Mouse (Mus musculus): Measurements from ENCODE around the gene Sprr2a3. TPM values are rescaled to one million over a fixed set of nuclear protein-coding genes. Genes with fewer than 3 reads are reported as not detected.
"Not testable (repeated sequence)": the region's sequence is repeated elsewhere in the genome, so short reads cannot be mapped to it uniquely, and the experiment has no call there.

Sprr2a3 gene
- total and polyA plus RNA-seq, 3 experiments = not detected

- not testable (repeated sequence) for H3K36me3 ChIP-seq (ENCODE audit: control insufficient read depth in 1 of 2, insufficient read depth in 2 of 2, low read length in 2 of 2); H3K9me3 ChIP-seq (replicated peaks; ENCODE audit: insufficient read depth, low read length); DNase-seq (ENCODE audit: low read depth, low spot score); H3K9ac ChIP-seq (ENCODE audit: control insufficient read depth, low read depth, low read length, poor library complexity, severe bottlenecking); H3K27me3 ChIP-seq (ENCODE audit: control insufficient read depth in 1 of 2, insufficient read depth in 2 of 2, low read length in 2 of 2); H3K4me3 ChIP-seq (ENCODE audit: control insufficient read depth in 1 of 2, insufficient read depth in 1 of 2, low read depth in 2 of 2, low read length in 2 of 2); H3K79me2 ChIP-seq (ENCODE audit: control insufficient read depth, insufficient read depth, low read length, poor library complexity); H3K27ac ChIP-seq (ENCODE audit: control insufficient read depth, low read depth, low read length); H3K4me1 ChIP-seq (ENCODE audit: control insufficient read depth in 1 of 2, insufficient read depth in 2 of 2, low read length in 2 of 2)
Measured at GRCm38 (mm10) chr3:92250450-92250849, 34.8 kb upstream of the Sprr2a3 start.

DNA sequence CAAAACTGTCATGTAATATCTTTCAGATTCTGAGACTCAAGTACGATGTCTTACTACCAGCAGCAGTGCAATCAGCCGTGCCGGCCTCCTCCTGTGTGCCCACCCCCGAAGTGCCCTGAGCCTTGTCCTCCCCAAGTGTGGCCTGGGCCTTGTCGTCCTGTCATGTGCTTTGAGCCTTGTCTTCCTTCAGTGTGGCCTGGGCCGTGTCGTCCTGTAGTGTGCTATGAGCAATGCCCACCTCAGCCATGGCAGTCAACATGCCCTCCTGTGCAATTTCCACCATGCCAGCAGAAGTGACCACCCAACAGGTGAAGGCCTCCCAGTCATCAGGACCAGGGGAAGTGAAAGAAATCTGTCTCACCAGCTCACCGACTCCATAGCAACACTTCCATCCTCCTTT is 31.4 kb upstream of the Sprr2a3 start:
- not testable (repeated sequence) for H3K27me3 ChIP-seq (ENCODE audit: control insufficient read depth in 1 of 2, insufficient read depth in 2 of 2, low read length in 2 of 2); H3K9ac ChIP-seq (ENCODE audit: control insufficient read depth, low read depth, low read length, poor library complexity, severe bottlenecking); DNase-seq (ENCODE audit: low read depth, low spot score); H3K36me3 ChIP-seq (ENCODE audit: control insufficient read depth in 1 of 2, insufficient read depth in 2 of 2, low read length in 2 of 2); H3K9me3 ChIP-seq (replicated peaks; ENCODE audit: insufficient read depth, low read length); H3K79me2 ChIP-seq (ENCODE audit: control insufficient read depth, insufficient read depth, low read length, poor library complexity); H3K4me3 ChIP-seq (ENCODE audit: control insufficient read depth in 1 of 2, insufficient read depth in 1 of 2, low read depth in 2 of 2, low read length in 2 of 2); H3K27ac ChIP-seq (ENCODE audit: control insufficient read depth, low read depth, low read length); H3K4me1 ChIP-seq (ENCODE audit: control insufficient read depth in 1 of 2, insufficient read depth in 2 of 2, low read length in 2 of 2)

- DNase-seq (ENCODE audit: low read depth, low spot score); H3K4me3 ChIP-seq (ENCODE audit: control insufficient read depth in 1 of 2, insufficient read depth in 1 of 2, low read depth in 2 of 2, low read length in 2 of 2); H3K79me2 ChIP-seq (ENCODE audit: control insufficient read depth, insufficient read depth, low read length, poor library complexity); H3K36me3 ChIP-seq (ENCODE audit: control insufficient read depth in 1 of 2, insufficient read depth in 2 of 2, low read length in 2 of 2); H3K9me3 ChIP-seq (replicated peaks; ENCODE audit: insufficient read depth, low read length); H3K9ac ChIP-seq (ENCODE audit: control insufficient read depth, low read depth, low read length, poor library complexity, severe bottlenecking); H3K27ac ChIP-seq (ENCODE audit: control insufficient read depth, low read depth, low read length); H3K4me1 ChIP-seq (ENCODE audit: control insufficient read depth in 1 of 2, insufficient read depth in 2 of 2, low read length in 2 of 2); H3K27me3 ChIP-seq (ENCODE audit: control insufficient read depth in 1 of 2, insufficient read depth in 2 of 2, low read length in 2 of 2): not testable (repeated sequence)
Measured at GRCm38 (mm10) chr3:92258526-92258925, 26.7 kb upstream of the Sprr2a3 start.

GRCm38 (mm10) chr3:92263462-92263861 is 21.8 kb upstream of the Sprr2a3 start:
- not testable (repeated sequence) for H3K9ac ChIP-seq (ENCODE audit: control insufficient read depth, low read depth, low read length, poor library complexity, severe bottlenecking)

GRCm38 (mm10) chr3:92271414-92271985 is 13.7 kb upstream of the Sprr2a3 start:
- not testable (repeated sequence) for H3K27ac ChIP-seq (ENCODE audit: control insufficient read depth, low read depth, low read length); H3K27me3 ChIP-seq (ENCODE audit: control insufficient read depth in 1 of 2, insufficient read depth in 2 of 2, low read length in 2 of 2); H3K79me2 ChIP-seq (ENCODE audit: control insufficient read depth, insufficient read depth, low read length, poor library complexity); H3K4me3 ChIP-seq (ENCODE audit: control insufficient read depth in 1 of 2, insufficient read depth in 1 of 2, low read depth in 2 of 2, low read length in 2 of 2); H3K4me1 ChIP-seq (ENCODE audit: control insufficient read depth in 1 of 2, insufficient read depth in 2 of 2, low read length in 2 of 2); H3K36me3 ChIP-seq (ENCODE audit: control insufficient read depth in 1 of 2, insufficient read depth in 2 of 2, low read length in 2 of 2); H3K9ac ChIP-seq (ENCODE audit: control insufficient read depth, low read depth, low read length, poor library complexity, severe bottlenecking); DNase-seq (ENCODE audit: low read depth, low spot score); H3K9me3 ChIP-seq (replicated peaks; ENCODE audit: insufficient read depth, low read length)

More at GRCm38 (mm10) chr3:92263462-92263861, 21.8 kb upstream of the Sprr2a3 start:
- not testable (repeated sequence) for H3K27me3 ChIP-seq (ENCODE audit: control insufficient read depth in 1 of 2, insufficient read depth in 2 of 2, low read length in 2 of 2); H3K4me1 ChIP-seq (ENCODE audit: control insufficient read depth in 1 of 2, insufficient read depth in 2 of 2, low read length in 2 of 2); H3K9me3 ChIP-seq (replicated peaks; ENCODE audit: insufficient read depth, low read length); H3K4me3 ChIP-seq (ENCODE audit: control insufficient read depth in 1 of 2, insufficient read depth in 1 of 2, low read depth in 2 of 2, low read length in 2 of 2); H3K79me2 ChIP-seq (ENCODE audit: control insufficient read depth, insufficient read depth, low read length, poor library complexity); DNase-seq (ENCODE audit: low read depth, low spot score); H3K36me3 ChIP-seq (ENCODE audit: control insufficient read depth in 1 of 2, insufficient read depth in 2 of 2, low read length in 2 of 2); H3K27ac ChIP-seq (ENCODE audit: control insufficient read depth, low read depth, low read length)

- not testable (repeated sequence) for H3K4me3 ChIP-seq (ENCODE audit: control insufficient read depth in 1 of 2, insufficient read depth in 1 of 2, low read depth in 2 of 2, low read length in 2 of 2); H3K36me3 ChIP-seq (ENCODE audit: control insufficient read depth in 1 of 2, insufficient read depth in 2 of 2, low read length in 2 of 2); H3K4me1 ChIP-seq (ENCODE audit: control insufficient read depth in 1 of 2, insufficient read depth in 2 of 2, low read length in 2 of 2); H3K79me2 ChIP-seq (ENCODE audit: control insufficient read depth, insufficient read depth, low read length, poor library complexity); H3K9me3 ChIP-seq (replicated peaks; ENCODE audit: insufficient read depth, low read length); DNase-seq (ENCODE audit: low read depth, low spot score); H3K27me3 ChIP-seq (ENCODE audit: control insufficient read depth in 1 of 2, insufficient read depth in 2 of 2, low read length in 2 of 2); H3K27ac ChIP-seq (ENCODE audit: control insufficient read depth, low read depth, low read length); H3K9ac ChIP-seq (ENCODE audit: control insufficient read depth, low read depth, low read length, poor library complexity, severe bottlenecking)
Measured at GRCm38 (mm10) chr3:92273504-92273903, 11.7 kb upstream of the Sprr2a3 start.

DNA sequence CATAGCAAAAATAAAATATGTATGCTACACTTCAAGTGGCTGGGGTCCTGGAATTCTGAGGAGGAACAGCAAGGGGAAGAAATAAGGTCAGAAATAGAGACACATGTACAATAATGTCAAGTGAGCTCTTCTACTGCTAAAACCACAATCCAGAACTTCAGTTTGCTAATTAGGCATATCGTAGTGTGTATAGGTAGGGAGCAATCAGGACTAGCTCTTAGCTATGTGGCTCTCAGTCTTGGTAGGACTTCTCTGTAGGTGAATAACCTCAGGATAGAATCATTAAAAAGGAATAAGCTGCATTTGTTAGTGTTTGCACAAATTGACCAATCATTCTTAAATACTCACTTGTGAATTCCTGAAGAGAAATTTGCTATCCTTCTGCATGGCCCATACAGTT is 11.2 kb upstream of the Sprr2a3 start:
- H3K4me1 ChIP-seq (ENCODE audit: control insufficient read depth in 1 of 2, insufficient read depth in 2 of 2, low read length in 2 of 2); H3K9ac ChIP-seq (ENCODE audit: control insufficient read depth, low read depth, low read length, poor library complexity, severe bottlenecking); H3K9me3 ChIP-seq (replicated peaks; ENCODE audit: insufficient read depth, low read length); DNase-seq (ENCODE audit: low read depth, low spot score); H3K27ac ChIP-seq (ENCODE audit: control insufficient read depth, low read depth, low read length); H3K4me3 ChIP-seq (ENCODE audit: control insufficient read depth in 1 of 2, insufficient read depth in 1 of 2, low read depth in 2 of 2, low read length in 2 of 2); H3K36me3 ChIP-seq (ENCODE audit: control insufficient read depth in 1 of 2, insufficient read depth in 2 of 2, low read length in 2 of 2); H3K27me3 ChIP-seq (ENCODE audit: control insufficient read depth in 1 of 2, insufficient read depth in 2 of 2, low read length in 2 of 2); H3K79me2 ChIP-seq (ENCODE audit: control insufficient read depth, insufficient read depth, low read length, poor library complexity): not testable (repeated sequence)
